Mouse (Mus musculus) ES-Bruce4 (cell line): Measurements from ENCODE around the gene Rpl12.

Source experiments
- CTCF ChIP-seq: IDR thresholded peaks from one replicate; pipeline ENCODE4 v1.8.1; 2011; ENCODE audit warnings: low read depth, low read length
- POLR2A ChIP-seq: IDR thresholded peaks from one replicate; pipeline ENCODE4 v1.8.1; 2011; ENCODE audit warnings: low read length; ENCODE audit not compliant: insufficient read depth

GRCm38 (mm10) chr2:32917526-32917925 is 43.8 kb upstream of the Rpl12 start:
- no peak for TF ChIP-seq CTCF
- TF ChIP-seq POLR2A, result no peak
